Mouse (Mus musculus): ENCODE data around the gene Gm9903. TPM values are rescaled to one million over a fixed set of nuclear protein-coding genes. Genes with fewer than 3 reads are reported as not detected.

Gene Gm9903
- total RNA-seq, 2 experiments from 2014 or later: 0.74 to 1.1 TPM

DNA sequence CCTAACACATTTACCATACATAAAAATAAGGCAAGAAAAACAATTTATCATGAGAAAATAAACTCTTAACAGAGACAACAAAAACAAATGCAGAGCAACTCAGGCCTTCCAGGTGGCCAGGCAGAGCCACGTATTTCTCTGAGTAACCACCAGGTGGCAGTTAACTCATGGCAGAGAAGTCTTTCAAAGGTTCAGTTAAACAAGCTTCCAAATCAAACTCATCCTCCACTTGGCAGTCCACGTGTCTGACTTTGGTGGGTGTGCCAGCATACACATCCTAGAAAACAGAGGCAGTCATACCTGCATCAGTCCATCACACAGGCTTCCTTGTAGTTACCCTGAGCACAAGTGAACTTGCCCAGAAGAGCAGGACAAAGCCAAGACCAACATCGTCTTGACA, 10.9 kb downstream of the Gm9903 start:
- peak; percentile 86 for ATAC-seq (replicated peaks; ENCODE audit: poor library complexity)

DNA sequence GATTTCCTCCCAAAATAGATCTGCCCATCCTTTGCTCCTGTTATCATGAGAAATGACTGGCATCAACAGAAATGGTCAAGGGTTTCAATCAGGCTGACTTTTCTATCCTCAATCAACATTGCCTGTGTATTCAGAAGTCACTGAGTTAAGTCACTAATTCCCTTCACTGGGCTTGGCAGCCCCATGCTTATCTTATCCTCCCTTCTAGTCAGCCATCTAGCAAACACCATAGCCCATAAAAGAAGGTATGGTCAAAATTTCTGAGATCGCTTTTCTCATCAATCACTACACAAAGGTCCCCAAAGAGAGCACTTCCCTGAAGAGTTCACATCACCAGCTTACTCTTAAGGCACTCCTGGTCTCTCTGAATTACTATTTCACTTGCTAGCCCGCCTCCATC, 21.3 kb downstream of the Gm9903 start:
- ATAC-seq (replicated peaks; ENCODE audit: poor library complexity): no peak

DNA sequence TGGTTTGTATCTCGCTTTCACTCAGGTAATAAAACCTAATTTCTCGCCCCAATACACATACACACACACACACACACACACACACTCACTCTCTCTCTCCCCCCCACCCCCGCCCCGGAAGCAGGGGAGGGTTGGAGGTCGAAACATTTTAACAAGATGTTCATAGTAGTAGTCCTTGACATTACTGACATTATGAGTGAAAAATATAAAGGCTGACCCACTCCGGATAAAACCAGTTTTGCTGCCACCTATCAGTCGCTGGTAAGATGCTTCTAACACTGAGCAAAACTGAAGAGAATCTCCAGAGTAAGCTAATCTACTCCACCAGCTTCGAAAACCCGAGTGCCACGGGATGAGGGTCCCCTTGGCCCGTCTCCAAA, 21.8 kb downstream of the Gm9903 start:
- ATAC-seq (replicated peaks; ENCODE audit: poor library complexity): no peak

DNA sequence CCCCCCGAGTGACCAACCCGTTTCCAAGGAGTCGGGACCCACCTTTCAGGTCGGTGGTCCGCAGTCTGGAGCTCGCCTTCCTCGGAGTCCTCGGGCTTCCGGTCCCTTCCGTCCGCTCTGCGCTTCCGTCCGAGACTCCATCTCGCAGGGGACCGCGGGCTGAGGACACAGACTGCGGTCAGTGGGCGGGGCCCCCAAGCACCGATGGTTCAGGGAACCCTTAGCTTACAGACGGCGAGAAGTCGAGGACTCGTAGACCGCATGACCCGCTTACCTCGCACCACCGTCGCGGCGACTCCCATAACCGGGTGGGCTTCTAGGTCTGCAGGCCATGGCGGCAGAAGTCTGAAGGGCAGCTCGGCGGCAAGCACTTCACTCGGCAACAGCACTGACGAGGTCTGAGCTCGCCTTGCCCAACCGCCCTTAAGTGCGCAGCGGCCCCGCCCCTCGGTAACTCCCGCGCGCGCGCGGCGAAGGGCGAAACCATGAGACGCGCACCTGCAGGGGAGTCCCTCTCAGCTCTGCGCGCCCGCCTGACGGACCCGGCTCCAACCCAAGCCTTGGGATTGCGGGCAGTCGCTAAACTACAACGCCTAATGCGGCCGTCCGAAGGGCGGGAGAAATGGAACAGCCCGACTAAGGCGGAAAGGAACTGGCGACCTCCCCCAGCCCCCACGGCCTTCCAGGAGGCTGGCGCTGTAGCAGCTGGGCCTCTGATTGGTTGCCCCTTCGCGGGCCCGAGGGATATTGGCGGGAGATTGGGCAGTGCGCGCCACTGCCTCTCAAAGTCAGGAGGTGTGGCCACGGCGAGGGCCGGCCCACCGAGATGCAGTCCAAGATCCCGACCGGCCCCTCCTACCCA, 22.4 kb downstream of the Gm9903 start, which contains the start of gene Slbp:
Gene Slbp, minus strand, starts transcription at position 654 of the 862 bp plus-strand sequence.
- peak; percentile 84 for ATAC-seq (replicated peaks; ENCODE audit: poor library complexity)

DNA sequence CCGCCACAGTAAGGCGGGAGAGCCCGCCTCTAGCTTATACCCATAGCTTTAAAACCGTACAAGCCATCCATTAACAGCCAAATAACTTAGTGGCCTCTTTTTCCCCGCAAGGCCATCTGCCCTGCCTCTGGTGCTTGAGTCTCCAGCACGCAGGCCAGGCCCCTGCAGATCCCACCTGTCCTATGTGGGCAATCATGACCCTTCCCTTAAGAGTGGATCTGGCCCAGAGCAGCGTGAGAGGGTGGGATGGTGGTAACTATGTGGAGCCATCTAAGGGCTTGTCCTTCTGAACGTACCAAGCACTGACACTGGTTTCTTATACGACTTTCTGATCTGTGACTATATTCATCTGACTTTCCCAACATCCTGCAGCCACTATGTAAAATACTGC, 23.1 kb downstream of the Gm9903 start:
- no peak for ATAC-seq (replicated peaks; ENCODE audit: poor library complexity)

DNA sequence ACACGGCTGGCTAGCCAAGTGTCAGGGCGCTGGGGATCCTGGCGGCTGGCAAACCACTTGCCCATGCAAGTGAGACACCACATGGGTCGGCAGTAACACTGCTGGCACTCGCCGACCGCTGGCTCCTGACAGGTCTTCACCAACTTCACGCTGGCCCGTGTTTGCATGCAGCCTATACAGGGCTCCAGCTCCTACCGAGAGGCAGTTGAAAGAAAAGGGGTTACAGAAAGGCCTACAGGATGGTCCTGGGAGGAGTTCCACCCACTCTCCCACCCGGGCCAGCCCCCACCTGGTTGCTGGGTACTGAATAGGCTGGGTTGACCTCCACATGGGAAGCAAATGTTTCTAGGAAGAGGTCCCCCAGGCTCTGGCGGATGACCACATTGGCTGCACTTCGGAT, 24.7 kb downstream of the Gm9903 start:
- no peak for ATAC-seq (replicated peaks; ENCODE audit: poor library complexity)

DNA sequence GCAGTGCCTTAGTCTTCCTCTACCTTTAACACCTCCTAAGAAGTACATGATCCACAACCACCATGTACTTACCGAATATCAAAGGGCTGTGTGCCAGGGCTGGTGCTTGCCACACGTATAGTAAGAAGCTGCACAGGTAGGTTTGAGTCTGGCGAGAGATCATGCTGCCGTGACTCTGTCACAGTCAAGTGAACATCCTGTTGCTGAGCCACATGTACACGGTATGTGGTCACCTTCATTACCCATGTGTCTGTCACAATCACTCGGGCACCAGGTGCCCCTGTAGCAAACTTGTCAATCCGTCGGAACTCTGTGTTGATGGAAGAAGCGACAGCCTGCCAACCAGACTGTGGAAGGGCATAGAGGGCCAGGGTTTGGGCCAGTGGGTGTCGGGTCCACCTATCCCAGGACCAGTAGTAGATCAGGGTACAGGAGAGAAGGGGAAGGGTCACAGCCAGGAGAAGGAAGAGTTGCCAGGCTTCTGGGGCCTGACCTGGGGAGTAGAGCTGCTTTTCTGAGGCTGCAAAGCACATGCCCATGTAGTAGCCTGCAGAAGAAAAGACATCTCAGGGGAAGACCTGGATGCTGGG, 25.6 kb downstream of the Gm9903 start:
- ATAC-seq (replicated peaks; ENCODE audit: poor library complexity): no peak

DNA sequence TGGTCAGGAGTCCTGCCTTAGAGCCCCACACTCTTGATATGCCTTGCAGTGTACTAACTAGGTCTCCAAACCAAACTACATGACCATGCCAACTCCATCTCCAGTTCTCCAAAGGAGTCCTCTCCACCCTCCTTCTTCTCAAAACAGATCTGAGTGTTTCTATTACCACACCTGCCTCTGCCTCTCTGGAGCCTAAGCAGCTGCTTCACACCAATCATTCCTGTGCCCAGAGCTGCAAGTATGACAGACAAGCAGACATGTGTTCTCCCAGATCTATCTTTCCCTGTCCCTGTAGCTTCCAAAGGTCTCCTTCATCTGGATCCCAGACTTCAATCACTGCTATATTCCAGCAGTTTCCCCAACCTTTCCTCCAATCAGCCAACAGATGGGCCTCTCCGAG, 27.0 kb downstream of the Gm9903 start:
- no peak for ATAC-seq (replicated peaks; ENCODE audit: poor library complexity)

DNA sequence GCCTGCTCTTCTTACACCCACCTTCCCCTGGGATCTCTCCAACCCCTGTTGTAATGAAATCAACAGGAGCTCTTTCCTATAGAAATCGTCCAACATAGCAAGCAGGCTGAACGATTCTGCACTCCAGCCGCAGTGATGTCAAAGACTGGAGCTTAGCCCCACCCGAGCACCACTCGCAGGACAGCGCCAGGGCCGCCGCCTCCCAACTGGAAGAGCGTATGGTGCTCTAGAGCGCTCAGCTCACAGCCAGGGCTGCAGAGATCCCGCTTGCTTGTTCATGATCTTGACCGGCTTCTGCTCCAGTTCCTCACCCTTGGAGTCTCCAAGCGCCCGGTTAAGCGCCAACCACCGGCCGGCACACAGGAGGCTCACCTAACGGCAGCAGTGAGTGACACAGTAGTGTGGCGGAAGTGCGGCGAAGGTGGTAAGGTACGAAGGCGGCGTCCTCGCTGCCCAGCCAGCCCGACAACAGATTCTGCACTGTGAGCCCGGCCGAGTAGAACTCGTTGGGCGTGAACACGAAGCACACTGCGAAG, 27.6 kb downstream of the Gm9903 start:
- peak; percentile 43 for ATAC-seq (replicated peaks; ENCODE audit: poor library complexity)

DNA sequence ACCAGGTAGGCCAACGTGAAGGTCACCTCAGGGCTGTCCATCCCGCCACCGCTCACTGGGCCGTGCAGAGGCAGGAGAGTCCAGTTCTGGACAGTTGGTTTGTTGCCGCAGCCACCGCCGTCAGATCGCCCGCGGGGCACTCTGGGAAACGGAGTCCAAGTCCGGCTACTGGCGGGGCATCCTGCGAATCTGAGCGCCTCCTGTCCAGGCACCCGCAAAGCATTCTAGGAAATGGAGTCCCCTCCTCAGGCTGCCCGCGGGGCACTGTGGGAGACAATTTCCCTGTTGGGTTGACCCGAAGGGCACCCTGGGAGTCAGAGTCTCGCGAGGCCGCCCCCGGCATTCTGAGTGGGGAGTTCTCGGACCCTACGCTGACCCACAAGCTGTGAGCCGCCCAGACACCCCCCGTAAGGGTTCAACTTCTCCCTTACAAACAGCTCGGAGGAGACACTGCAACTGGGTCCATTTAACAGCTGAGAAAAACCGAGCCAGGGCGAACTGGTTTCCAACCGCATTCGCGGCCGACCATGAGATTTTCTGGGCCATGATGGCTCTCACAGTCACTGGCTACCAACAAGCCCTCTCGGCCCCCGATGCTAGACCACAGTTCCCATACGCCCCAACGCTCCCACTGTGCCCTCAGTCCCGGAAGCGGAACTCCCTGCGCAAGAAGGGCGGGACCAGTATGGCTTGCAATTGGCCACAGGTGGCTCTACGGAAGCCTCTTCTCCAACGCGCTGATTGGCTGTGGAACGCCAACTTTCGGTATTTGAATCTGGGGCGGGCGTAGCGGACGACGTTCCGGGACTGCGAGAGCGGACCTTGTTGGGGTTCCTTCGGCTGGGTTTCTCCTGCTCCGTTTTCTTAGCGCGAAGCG, 28.3 kb downstream of the Gm9903 start, which contains the start of the genes Tacc3 and Tmem129:
Gene Tacc3, plus strand, starts transcription at position 342 of the 877 bp plus-strand sequence.
Gene Tmem129, minus strand, starts transcription at position 630 of the 877 bp plus-strand sequence.
- peak; percentile 83 for ATAC-seq (replicated peaks; ENCODE audit: poor library complexity)

DNA sequence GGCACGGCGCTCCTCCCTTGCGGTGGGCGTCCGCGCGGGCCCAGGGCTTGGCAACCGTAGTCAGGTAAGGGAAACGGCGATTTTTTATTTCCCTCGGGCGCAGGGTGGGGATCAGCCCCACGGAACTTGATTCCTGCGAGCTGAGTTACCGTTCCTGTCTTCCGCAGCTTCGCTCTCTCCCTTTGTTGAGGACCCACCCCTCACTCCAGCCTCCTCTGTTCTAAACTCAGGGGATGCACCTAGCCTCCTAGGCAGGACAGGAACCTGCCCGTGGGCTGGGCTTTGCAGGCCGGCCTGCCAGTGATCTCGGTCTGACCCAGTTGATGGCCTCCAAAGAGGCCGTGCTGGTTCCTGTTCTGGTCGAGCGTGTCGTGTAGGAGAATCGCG, 28.9 kb downstream of the Gm9903 start:
- ATAC-seq (replicated peaks; ENCODE audit: poor library complexity): peak; percentile 6; the same call in 1 of the 2 replicates

DNA sequence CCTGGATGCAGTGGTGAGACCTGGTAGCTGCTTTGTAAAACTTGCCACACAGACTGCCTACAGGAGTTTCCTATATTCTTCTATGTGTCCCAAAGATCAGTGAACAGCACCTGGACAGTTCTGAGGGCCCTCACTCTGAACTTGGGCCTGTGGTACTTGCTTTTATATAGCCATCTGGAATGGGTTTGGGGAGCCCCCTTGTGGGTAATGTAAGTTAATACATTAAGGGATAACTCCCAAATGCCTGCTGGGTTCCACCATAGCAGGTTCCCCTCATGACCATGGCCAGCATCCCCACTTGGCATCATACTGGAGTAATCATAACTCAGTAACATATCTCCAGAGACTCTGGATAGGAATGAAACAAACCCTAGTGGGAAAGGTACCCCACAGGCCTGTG, 38.5 kb downstream of the Gm9903 start:
- ATAC-seq (replicated peaks; ENCODE audit: poor library complexity): peak; percentile 57; the same call in 1 of the 2 replicates

DNA sequence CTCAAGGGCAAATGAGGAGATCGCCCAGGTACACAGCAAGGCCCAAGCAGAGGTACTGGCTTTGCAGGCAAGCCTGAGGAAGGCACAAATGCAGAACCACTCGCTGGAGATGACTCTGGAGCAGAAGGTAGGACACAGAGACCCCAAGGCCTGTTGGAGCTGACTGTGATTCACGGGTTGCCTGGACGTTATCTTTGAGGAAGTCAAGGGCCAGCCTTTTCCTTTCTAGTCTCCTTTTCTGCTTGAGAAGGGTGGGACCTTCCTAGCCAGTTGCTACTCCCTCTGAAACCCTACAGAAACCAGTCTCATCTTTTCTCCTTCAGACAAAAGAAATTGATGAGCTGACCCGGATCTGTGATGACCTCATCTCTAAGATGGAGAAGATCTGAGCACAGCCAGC, 41.9 kb downstream of the Gm9903 start:
- ATAC-seq (replicated peaks; ENCODE audit: poor library complexity): no peak

DNA sequence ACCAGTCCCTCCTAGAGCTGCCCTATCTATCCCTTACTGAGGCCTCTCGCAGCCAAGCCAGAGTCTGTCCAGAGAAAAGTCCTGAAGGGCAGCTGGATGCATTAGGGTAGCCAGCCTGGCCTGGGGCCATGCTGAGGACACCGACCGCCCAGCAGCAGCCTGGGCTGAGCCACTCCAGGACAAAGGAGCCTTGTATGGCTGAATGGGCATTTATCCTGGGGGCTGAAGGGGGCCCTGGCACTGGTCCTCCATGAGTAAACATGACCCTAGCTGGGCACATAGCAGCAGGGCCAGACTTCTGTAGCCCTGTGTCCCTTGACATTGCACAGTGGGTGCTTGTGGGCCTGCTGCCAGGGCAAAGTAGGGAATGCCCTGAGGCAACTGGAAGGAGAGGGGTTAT, 44.7 kb downstream of the Gm9903 start:
- no peak for ATAC-seq (replicated peaks; ENCODE audit: poor library complexity)

DNA sequence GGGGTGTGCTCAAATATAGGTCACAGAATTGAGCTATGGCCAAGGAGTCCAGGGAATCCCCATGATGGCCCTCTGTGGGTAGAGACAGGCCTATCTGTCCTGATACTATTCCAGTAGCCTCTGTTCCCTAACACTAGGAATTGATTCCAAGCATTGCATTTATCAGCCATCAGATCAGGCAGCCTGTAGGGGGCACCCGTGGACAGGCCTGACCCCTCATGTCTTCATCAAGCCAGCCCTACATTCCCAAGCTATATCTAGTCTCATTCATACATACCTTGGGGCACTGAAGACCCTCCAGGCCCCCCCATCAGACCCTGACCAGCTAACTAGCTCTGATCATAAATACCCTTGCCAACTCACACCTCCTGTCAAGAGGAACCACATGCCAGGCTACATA, 46.2 kb downstream of the Gm9903 start:
- peak; percentile 83 for ATAC-seq (replicated peaks; ENCODE audit: poor library complexity)

DNA sequence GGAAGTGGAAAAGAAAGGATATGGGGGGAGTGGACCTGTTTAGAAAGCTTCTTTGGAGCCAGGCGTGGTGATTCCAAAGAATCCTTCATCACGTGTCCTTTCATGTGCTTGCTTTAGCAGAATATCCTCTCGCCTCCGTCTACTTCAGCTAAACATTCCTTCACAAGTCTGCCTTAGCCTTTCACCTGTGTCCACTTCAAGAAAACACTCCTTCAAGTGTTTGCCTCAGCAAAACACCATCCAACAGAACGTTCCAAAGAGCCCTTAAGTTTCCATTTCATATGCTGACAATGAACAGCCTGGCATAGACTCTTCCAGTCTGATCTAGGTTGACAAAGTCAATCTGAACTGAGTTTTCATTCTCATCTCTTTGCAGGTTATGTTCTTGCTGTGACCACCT, 48.5 kb downstream of the Gm9903 start:
- no peak for ATAC-seq (replicated peaks; ENCODE audit: poor library complexity)

DNA sequence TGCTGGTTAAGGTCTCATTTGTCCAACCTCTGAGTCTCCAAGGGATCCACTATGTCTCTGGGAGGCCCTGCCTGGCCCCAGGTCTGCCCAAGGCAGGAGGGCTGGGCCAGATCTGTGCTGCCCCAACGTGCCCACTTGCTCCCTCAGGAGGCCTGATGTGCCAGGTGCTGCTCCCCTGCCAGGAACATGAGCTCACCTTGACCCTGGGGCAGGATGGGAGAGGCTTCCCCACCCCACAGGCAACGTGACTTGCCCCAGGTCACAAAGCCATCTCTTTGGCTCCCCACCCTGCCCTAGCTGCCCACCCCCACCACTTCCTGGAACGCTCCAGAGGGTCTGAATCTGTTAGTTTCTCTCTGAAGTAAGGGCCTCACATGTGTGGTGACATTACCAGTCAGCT, 51.3 kb downstream of the Gm9903 start:
- no peak for ATAC-seq (replicated peaks; ENCODE audit: poor library complexity)

Measured in megakaryocyte progenitor cell, adult 5-6 weeks (primary cell).